Mouse (Mus musculus) T-helper 1 cell (primary cell): Measurements from ENCODE around the gene Bend4.

Experiments
- in situ Hi-C: fragments of 300-600 bp; cut with MboI, MseI; formaldehyde crosslinking; loops from one replicate; pipeline ENCODE4 v1.15.1; 2025; ENCODE audit warnings: high pct_unique_total_duplicates

The Bend4 gene

GRCm38 (mm10) chr5:67419407-67419806 lies 8.7 kb downstream of the Bend4 start:
- in situ Hi-C loops: no loop called here

- in situ Hi-C loops: no loop called here
These were observed 16.6 kb downstream of the Bend4 start for GRCm38 (mm10) chr5:67411475-67411874.

GRCm38 (mm10) chr5:67410426-67410825 lies 17.7 kb downstream of the Bend4 start:
- in situ Hi-C loops: no loop called here

- in situ Hi-C loops: no loop called here
These were observed 19.7 kb downstream of the Bend4 start for GRCm38 (mm10) chr5:67408391-67408790.

- in situ Hi-C loops: no loop called here
These were observed 23.2 kb downstream of the Bend4 start for GRCm38 (mm10) chr5:67404919-67405318.

GRCm38 (mm10) chr5:67404380-67404779 lies 23.7 kb downstream of the Bend4 start:
- in situ Hi-C loops: no loop called here

- in situ Hi-C loops: no loop called here
These were observed 26.5 kb downstream of the Bend4 start for GRCm38 (mm10) chr5:67401612-67402011.

GRCm38 (mm10) chr5:67400608-67401480 lies 27.3 kb downstream of the Bend4 start:
- in situ Hi-C loops: no loop called here

- in situ Hi-C loops: no loop called here
These were observed 28.1 kb downstream of the Bend4 start for GRCm38 (mm10) chr5:67399876-67400607.

GRCm38 (mm10) chr5:67397186-67397585 lies 30.9 kb downstream of the Bend4 start:
- in situ Hi-C loops: no loop called here

- in situ Hi-C loops: no loop called here
These were observed 32.8 kb downstream of the Bend4 start for GRCm38 (mm10) chr5:67395211-67395851.

- in situ Hi-C loops: no loop called here
These were observed 34.2 kb downstream of the Bend4 start for GRCm38 (mm10) chr5:67393951-67394350.

- in situ Hi-C loops: no loop called here
These were observed 45.6 kb downstream of the Bend4 start for GRCm38 (mm10) chr5:67382556-67382955.

GRCm38 (mm10) chr5:67381690-67382089 lies 46.4 kb downstream of the Bend4 start:
- in situ Hi-C loops: no loop called here

GRCm38 (mm10) chr5:67377044-67377621 lies 51.0 kb downstream of the Bend4 start:
- in situ Hi-C loops: loop anchor here (5.0 kb wide), 1 partner anchor 45 kb away; no protein-coding TSS in a partner anchor

GRCm38 (mm10) chr5:67362931-67363330 lies 65.2 kb downstream of the Bend4 start:
- in situ Hi-C loops: no loop called here

GRCm38 (mm10) chr5:67362316-67362715 lies 65.8 kb downstream of the Bend4 start:
- in situ Hi-C loops: no loop called here

- in situ Hi-C loops: loop anchor here (25.0 kb wide), 1 partner anchor 1838 kb away; no protein-coding TSS in a partner anchor
These were observed 79.2 kb downstream of the Bend4 start for GRCm38 (mm10) chr5:67348949-67349348.

GRCm38 (mm10) chr5:67347060-67347459 lies 81.0 kb downstream of the Bend4 start:
- in situ Hi-C loops: loop anchor here (25.0 kb wide), 1 partner anchor 1840 kb away; no protein-coding TSS in a partner anchor
